Mouse (Mus musculus) adipocyte (in vitro differentiated cells): Measurements from ENCODE around the gene Hist1h3f.
"Not testable (repeated sequence)": the region's sequence is repeated elsewhere in the genome, so short reads cannot be mapped to it uniquely, and the experiment has no call there.

ENCODE experiments used
- DNase-seq: peaks from one replicate; pipeline ENCODE4 v3.0.0-alpha.2; 2016; ENCODE audit warnings: low spot score

Hist1h3f gene

GRCm38 (mm10) chr13:23537006-23537710 lies 6.7 kb upstream of the Hist1h3f start:
- no peak for DNase-seq

GRCm38 (mm10) chr13:23538249-23538648 lies 5.6 kb upstream of the Hist1h3f start:
- DNase-seq, result no peak

GRCm38 (mm10) chr13:23539821-23540220 lies 4.0 kb upstream of the Hist1h3f start:
- DNase-seq, result not testable (repeated sequence)

GRCm38 (mm10) chr13:23541497-23541896 lies 2.4 kb upstream of the Hist1h3f start:
- DNase-seq, result no peak

- not testable (repeated sequence) for DNase-seq
Measured at GRCm38 (mm10) chr13:23542225-23542980, 1.4 kb upstream of the Hist1h3f start.

- DNase-seq, result peak; percentile 91
Measured at GRCm38 (mm10) chr13:23542999-23543607, 749 bp upstream of the Hist1h3f start, which contains the start of gene Hist1h2bh. Gene Hist1h2bh, minus strand, starts transcription at chr13:23543392.

- not testable (repeated sequence) for DNase-seq
Measured at GRCm38 (mm10) chr13:23544787-23545120, 902 bp downstream of the Hist1h3f start.

- no peak for DNase-seq
Measured at GRCm38 (mm10) chr13:23546694-23547093, 2.8 kb downstream of the Hist1h3f start.

GRCm38 (mm10) chr13:23550761-23551145 lies 6.9 kb downstream of the Hist1h3f start:
- peak; percentile 49 for DNase-seq

GRCm38 (mm10) chr13:23551146-23551834 lies 7.4 kb downstream of the Hist1h3f start, which contains the start of gene Hist1h4f:
Gene Hist1h4f, minus strand, starts transcription at chr13:23551648.
- DNase-seq, result peak; percentile 96

- DNase-seq, result no peak
Measured at GRCm38 (mm10) chr13:23551931-23552914, 8.4 kb downstream of the Hist1h3f start.

- DNase-seq, result no peak
Measured at GRCm38 (mm10) chr13:23552962-23553361, 9.1 kb downstream of the Hist1h3f start, which contains the start of gene Hist1h1d. Gene Hist1h1d, plus strand, starts transcription at chr13:23553262.

- DNase-seq, result no peak
Measured at GRCm38 (mm10) chr13:23554393-23554792, 10.5 kb downstream of the Hist1h3f start.

GRCm38 (mm10) chr13:23554925-23555838 lies 11.3 kb downstream of the Hist1h3f start:
- peak; percentile 90 for DNase-seq

GRCm38 (mm10) chr13:23555839-23556416 lies 12.1 kb downstream of the Hist1h3f start:
- peak; percentile 79 for DNase-seq

GRCm38 (mm10) chr13:23556906-23557305 lies 13.1 kb downstream of the Hist1h3f start:
- no peak for DNase-seq

- DNase-seq, result not testable (repeated sequence)
Measured at GRCm38 (mm10) chr13:23560699-23561098, 16.8 kb downstream of the Hist1h3f start.

GRCm38 (mm10) chr13:23561531-23561882 lies 17.7 kb downstream of the Hist1h3f start:
- not testable (repeated sequence) for DNase-seq

GRCm38 (mm10) chr13:23561883-23562659 lies 18.2 kb downstream of the Hist1h3f start, which contains the start of gene Hist1h3e:
Gene Hist1h3e, minus strand, starts transcription at chr13:23562369.
- peak; percentile 98 for DNase-seq
